Mouse (Mus musculus): ENCODE results near the gene Fam187b.

GRCm38 (mm10) chr7:30981703-30982102, 8.1 kb downstream of the Fam187b start:
- no peak for TF ChIP-seq CTCF (IDR thresholded peaks at IDR 0.05; ENCODE audit: control insufficient read depth, insufficient read depth, insufficient read length)
- no peak for TF ChIP-seq MAX (IDR thresholded peaks at IDR 0.05)
- no peak for TF ChIP-seq MYOG (IDR thresholded peaks at IDR 0.05; ENCODE audit: control insufficient read depth, extremely low read depth, insufficient read length)
- no peak for TF ChIP-seq MYOD1 (IDR thresholded peaks at IDR 0.05; ENCODE audit: control insufficient read depth, insufficient read length, low read depth)

All from C2C12 (cell line).